Mouse (Mus musculus) retina, adult 2 months (tissue): Measurements from ENCODE around the gene Tcta.
"Not testable (repeated sequence)": the region's sequence is repeated elsewhere in the genome, so short reads cannot be mapped to it uniquely, and the experiment has no call there.

ENCODE experiments used
- DNase-seq: peaks from one replicate; pipeline ENCODE4 v3.0.0-alpha.2; 2012; ENCODE audit warnings: low read depth, low spot score

The Tcta gene

DNA sequence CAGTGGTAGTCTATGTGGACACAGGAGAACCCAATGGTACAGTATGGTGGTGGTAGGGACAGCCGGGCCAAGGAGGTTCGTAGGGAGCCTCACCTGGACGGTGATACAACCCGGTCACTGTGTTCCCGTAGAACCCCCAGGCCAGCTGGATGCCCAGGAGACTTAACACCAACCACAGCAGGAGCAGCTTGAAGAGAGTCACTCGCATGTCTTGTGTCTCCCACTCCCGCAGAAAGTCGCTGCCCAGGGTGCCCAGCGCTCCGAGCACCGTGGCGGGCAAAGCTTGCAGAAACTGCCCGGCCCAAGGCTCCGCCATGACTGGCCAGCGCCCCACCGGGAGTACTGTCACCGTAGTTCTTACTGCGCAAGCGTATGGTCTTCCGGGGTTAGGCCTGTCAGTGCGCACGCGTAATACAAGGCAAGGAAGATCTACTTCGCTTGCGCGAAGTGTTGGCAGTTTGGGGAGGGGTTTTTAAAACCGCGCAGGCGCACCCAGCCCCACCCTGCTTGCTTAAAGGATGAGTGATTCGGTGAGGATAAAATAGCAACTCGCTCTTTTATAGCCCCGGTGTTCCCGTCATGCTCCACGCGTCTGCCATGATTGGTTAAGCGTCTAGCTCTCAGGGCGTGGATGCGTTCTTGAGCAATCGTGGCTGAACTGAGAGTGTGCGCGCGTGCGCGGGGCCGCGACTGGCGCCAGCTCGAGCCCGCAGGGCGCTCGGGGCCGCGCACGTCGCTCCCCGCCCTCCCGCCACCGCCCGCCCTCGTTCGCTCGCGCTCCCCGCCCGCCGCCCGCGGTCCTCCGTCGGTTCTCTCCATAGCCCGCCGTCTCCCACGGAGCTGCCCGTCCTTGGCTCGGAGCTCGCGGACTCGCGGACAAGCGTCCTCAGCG, at the start of gene Tcta, which contains the start of gene Rhoa:
Tcta (minus strand) TSS at position 532 of the 892 bp plus-strand sequence.
Rhoa (plus strand) TSS at position 501 of the 892 bp plus-strand sequence.
- DNase-seq = peak; percentile 99

GRCm38 (mm10) chr9:108349727-108350126, 43.8 kb upstream of the Tcta start:
- DNase-seq = no peak

DNA sequence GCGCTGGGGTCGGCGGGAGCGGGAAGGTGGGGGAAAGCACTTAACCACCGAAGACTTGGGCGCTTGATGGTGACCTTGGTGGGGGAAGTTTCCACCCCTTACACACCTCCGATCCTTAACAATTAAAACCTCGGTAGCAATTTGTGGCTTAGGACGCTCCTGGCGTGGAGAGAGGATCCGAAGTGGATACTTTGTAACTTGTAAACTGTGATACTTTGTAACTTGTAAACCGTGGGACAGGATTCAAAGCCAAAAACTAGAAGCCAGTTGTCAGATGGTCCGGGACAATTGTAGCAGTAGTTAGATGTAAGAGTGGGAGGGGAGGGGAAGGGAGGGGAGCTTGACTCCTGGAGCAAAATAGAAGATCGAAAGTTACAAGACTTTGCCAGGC, 42.3 kb upstream of the Tcta start:
- no peak for DNase-seq

DNA sequence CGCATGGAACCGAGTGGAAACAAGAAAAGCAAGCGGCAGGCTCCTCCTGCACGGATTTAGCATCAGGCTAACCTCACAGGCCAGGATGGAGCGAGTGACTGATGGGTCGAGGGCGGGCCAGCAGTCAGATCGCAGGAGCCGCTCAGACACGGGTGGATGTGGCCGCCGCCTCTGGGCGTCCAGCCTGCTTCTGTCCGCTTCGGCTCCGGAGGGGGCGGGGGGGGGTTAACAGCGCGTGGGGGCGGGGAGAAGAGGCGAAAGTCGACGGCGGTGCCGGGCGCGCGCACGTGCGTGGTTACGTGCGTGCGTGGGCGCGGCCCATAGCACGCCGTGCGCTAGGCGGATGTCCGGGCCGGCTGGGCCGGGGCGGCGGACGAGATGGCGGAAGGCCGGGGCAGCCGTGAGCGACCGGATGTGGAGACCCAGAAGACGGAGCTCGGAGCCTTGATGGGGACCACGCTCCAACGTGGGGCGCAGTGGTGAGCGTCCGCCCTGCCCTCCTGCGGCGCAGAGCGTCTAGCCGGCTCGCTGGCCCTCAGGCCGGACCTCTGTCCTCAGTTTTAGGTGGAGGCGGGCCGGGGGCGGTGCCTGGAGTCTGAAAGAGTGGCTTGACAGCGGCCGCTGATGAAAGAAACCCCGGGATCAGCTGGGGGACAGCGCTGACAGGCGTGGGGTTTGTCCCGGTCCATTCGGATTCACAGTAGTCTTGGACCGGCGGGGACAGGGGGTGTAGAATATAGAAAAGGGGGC, 41.8 kb upstream of the Tcta start, which contains the start of gene Usp4:
Usp4 (plus strand) TSS at position 314 of the 750 bp plus-strand sequence.
- DNase-seq = peak; percentile 83

DNA sequence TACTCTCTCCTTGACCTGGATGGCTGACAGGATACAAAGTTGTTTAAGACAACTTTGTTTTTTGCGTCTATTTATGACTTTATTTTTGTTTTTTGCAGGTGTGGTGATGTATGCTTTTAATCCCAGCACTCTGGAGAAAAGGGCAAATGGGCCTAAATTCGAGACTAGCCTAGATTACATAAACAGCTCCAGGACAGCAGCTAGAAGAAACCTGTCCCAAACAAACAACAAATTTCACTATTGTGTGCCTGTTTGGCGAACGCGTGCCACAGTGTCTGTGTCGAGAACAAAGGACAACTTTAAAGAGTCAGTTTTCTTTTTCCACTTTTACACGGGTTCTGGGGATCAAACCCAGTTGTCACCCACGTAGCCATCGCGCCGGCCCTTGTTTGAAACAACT, 41.1 kb upstream of the Tcta start:
- DNase-seq = no peak

DNA sequence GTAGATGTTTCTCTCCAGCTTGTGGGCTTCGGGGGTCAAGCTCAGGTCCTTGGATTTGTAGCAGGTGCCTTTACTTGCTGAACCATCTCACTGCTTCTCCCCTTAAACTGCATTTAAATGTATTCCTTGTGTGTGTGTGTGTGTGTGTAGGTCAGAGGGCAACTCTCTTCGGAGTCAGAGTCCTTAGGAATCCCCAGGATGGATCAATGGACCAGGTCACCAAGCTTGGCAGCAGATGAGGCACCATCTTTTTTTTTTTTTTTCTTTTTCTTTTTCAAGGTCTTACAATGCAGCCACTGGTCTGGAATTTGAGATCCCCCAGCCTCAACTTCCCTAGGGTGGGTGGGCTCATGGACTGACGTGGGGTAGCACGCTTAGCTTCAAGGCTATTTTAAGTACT, 38.5 kb upstream of the Tcta start:
- no peak for DNase-seq

- no peak for DNase-seq
These were observed 37.9 kb upstream of the Tcta start for GRCm38 (mm10) chr9:108343835-108344234.

DNA sequence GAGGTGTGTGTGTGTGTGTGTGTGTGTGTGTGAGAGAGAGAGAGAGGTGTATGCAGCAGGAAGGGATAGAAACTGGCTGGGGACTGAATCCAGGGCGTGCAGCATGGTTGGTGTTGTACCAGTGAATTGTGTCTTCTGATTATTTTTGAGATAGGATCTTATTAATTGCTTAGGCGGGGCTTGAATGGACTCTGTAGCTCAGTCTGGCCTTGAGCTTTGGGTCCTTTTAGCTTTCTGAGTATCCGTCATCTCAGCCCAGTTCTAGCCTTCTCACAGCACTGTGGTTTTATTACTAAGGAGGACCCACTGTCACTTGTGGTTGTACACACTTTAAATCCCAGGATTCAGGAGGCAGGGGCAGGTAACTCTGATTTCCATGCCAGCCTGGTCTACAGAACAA, 37.4 kb upstream of the Tcta start:
- DNase-seq = no peak

- DNase-seq = no peak
These were observed 36.4 kb upstream of the Tcta start for GRCm38 (mm10) chr9:108342301-108342831.

DNA sequence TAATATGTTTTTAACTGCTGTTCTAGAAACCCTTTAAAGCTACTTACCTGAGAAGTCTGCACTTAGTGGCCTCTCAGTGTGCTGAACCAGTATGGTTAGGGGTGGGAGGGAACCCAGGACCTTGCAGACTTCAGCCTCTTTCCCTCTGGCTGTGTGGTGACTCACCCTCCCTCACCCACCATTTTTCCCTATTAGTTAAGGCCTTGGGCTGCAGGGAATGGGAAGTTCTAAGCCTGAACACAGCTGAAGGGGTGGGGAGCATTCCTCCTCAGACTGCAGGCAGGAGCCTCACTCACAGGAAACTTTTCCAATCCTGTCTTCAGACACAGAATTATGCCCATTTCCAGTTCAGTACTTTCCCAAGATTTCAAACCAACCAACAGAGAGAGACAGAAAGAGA, 35.8 kb upstream of the Tcta start:
- no peak for DNase-seq

DNA sequence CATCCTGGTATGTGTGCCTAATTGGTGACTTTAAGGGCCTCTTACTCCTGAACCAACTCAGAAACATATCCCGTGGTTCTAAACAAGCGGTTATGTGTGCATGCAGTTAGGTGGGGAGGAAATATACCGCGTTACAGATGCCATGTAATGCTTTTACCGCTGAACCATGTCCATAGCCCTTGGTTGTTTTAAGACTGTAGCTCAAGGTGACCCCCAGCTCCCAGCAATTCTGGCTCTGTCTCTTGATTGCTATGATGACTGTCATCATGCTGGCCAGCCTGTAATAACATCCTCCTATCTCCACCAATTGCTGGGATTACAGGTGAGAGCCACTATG, 35.1 kb upstream of the Tcta start:
- DNase-seq = no peak

GRCm38 (mm10) chr9:108340258-108341138, 34.5 kb upstream of the Tcta start:
- no peak for DNase-seq

DNA sequence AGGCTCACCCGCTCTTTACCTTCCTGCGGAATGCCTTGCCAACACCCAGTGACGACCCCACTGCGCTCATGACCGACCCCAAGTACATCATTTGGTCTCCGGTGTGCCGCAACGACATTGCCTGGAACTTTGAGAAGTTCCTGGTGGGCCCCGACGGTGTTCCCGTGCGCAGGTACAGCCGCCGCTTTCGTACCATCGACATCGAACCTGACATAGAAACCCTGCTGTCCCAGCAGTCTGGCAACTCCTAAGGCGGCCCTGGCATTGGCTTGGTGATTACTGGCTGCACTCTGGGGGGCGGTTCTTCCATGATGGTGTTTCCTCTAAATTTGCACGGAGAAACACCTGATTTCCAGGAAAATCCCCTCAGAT, 33.9 kb upstream of the Tcta start:
- no peak for DNase-seq

GRCm38 (mm10) chr9:108338886-108339781, 33.2 kb upstream of the Tcta start, which contains the start of gene Gpx1:
Gene Gpx1, plus strand, starts transcription at chr9:108338903.
- DNase-seq = peak; percentile 71

GRCm38 (mm10) chr9:108338551-108338885, 32.6 kb upstream of the Tcta start:
- DNase-seq = no peak

- no peak for DNase-seq
These were observed 32.0 kb upstream of the Tcta start for GRCm38 (mm10) chr9:108337848-108338550.

GRCm38 (mm10) chr9:108325811-108326210, 19.9 kb upstream of the Tcta start:
- no peak for DNase-seq

- no peak for DNase-seq
These were observed 18.8 kb upstream of the Tcta start for GRCm38 (mm10) chr9:108324784-108325183.

GRCm38 (mm10) chr9:108322054-108322453, 16.1 kb upstream of the Tcta start:
- not testable (repeated sequence) for DNase-seq

DNA sequence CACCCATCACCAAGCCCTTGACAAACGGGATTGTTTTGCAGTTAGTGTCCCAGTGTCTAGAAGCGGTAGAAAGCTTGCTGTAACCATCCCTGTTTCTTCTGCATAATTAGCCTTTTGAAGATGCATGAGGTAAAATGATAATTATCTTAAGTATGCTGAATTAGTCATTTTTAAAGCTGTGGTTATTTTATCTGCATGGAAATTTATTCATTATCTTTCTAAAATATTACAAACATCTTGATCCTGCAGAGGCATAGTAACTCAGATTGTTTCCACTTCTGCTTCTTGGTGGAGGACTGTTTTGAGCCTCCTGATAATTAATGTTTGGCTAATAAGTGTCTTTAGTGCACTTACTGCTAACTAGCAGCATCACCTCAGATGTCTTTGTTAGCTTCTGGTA, 12.5 kb upstream of the Tcta start:
- DNase-seq = no peak
